In genomic region chr4:120216883-120217282, GRCm38 (mm10) we compare ENCODE assay signal across 26 mouse cellular contexts. TPM values are rescaled to one million over a fixed set of nuclear protein-coding genes. Genes with fewer than 3 reads are reported as not detected.
DNase-seq lines count a peak whose midpoint lies in the region; ATAC-seq lines count a peak whose summit lies in the region.
"Had no signal": no experiment of that assay in that cellular context is flagged by ENCODE, and none has a peak within 500 bp of the region (broad histone marks: within the 10 kb centered on the region; RNA-seq: fewer than 3 reads in every experiment).

No protein-coding gene starts in this region.

- H3K9me3 ChIP-seq in midbrain, embryonic 10.5 days (replicated peaks), result no peaks in the 10 kb centered on the region
- no peaks in the 10 kb centered on the region for H3K9me3 ChIP-seq in midbrain, embryonic 14.5 days (ENCODE audit: control insufficient read depth, low read length)
- H3K9me3 ChIP-seq: embryonic facial prominence, embryonic 10.5 days; embryonic facial prominence, embryonic 12.5 days; forebrain, embryonic 13.5 days had no signal

- H3K4me1 ChIP-seq in midbrain, embryonic 10.5 days, result peaks cover 16% of the 10 kb centered on the region
- H3K4me1 ChIP-seq in midbrain, embryonic 14.5 days (ENCODE audit: control insufficient read depth, insufficient read depth, low read length), result no peaks in the 10 kb centered on the region

- no peak for ATAC-seq in midbrain, embryonic 14.5 days (ENCODE audit: low FRiP score, low TSS enrichment)
- ATAC-seq in monocyte, adult 5-6 weeks (replicated peaks; ENCODE audit: insufficient number of reproducible peaks, low FRiP score, low TSS enrichment, poor library complexity, severe bottlenecking), result 0 out of 2 replicates have a peak, but pooled peaks have one; percentile 22
- ATAC-seq: activated CD4-positive, CD25-positive, alpha-beta regulatory T cell, adult 4 months; CD4-positive, CD25-positive, alpha-beta regulatory T cell, adult 4 months; Patski had no signal

- 0 out of 2 replicates have a peak overlapping the region, but pooled peaks have one; percentile 5 for H3K27ac ChIP-seq in midbrain, embryonic 10.5 days (replicated peaks)
- H3K27ac ChIP-seq in midbrain, embryonic 14.5 days (replicated peaks; ENCODE audit: low read depth, low read length), result no peak overlapping the region
- H3K27ac ChIP-seq: embryonic facial prominence, embryonic 10.5 days; embryonic facial prominence, embryonic 12.5 days; forebrain, embryonic 13.5 days had no signal

- no peak overlapping the region for H3K4me2 ChIP-seq in midbrain, embryonic 14.5 days (ENCODE audit: low read length)
- H3K4me2 ChIP-seq: embryonic facial prominence, embryonic 12.5 days had no signal

- no peak overlapping the region for H3K4me3 ChIP-seq in midbrain, embryonic 10.5 days
- H3K4me3 ChIP-seq in midbrain, embryonic 14.5 days (replicated peaks; ENCODE audit: low read depth, low read length), result no peak overlapping the region
- H3K4me3 ChIP-seq: embryonic facial prominence, embryonic 10.5 days; embryonic facial prominence, embryonic 12.5 days; forebrain, embryonic 13.5 days had no signal

- no peaks in the 10 kb centered on the region for H3K27me3 ChIP-seq in midbrain, embryonic 10.5 days (ENCODE audit: low read depth, poor library complexity, severe bottlenecking)
- no peaks in the 10 kb centered on the region for H3K27me3 ChIP-seq in midbrain, embryonic 14.5 days (ENCODE audit: control insufficient read depth, insufficient read depth, low read length)
- H3K27me3 ChIP-seq: embryonic facial prominence, embryonic 12.5 days; forebrain, embryonic 13.5 days; Patski had no signal

- no peaks in the 10 kb centered on the region for H3K36me3 ChIP-seq in midbrain, embryonic 10.5 days
- no peaks in the 10 kb centered on the region for H3K36me3 ChIP-seq in midbrain, embryonic 14.5 days (ENCODE audit: control insufficient read depth, insufficient read depth, low read length)
- H3K36me3 ChIP-seq: embryonic facial prominence, embryonic 10.5 days; embryonic facial prominence, embryonic 12.5 days; G1E had no signal

- H3K9ac ChIP-seq in midbrain, embryonic 14.5 days (replicated peaks; ENCODE audit: low read length), result no peak overlapping the region
- H3K9ac ChIP-seq: embryonic facial prominence, embryonic 12.5 days; forebrain, embryonic 13.5 days had no signal

- DNase-seq in midbrain, embryonic 10.5 days (ENCODE audit: low spot score), result no peak
- DNase-seq in midbrain, embryonic 14.5 days, result no peak
- DNase-seq in ES-CJ7 (ENCODE audit: low read depth, low spot score) (peak; percentile 77), R1 (ENCODE audit: low read depth, low spot score) (peak; percentile 83)
- DNase-seq in kidney, adult 8-10 months, result no peak
- no peak for DNase-seq in frontal cortex, adult 2 months (ENCODE audit: extremely low spot score in 1 of 2, low spot score in 1 of 2)
- DNase-seq in spleen, postnatal 14 days (ENCODE audit: low spot score in 2 of 2), result no peak
- DNase-seq: adrenal gland, adult 8-10 months; adrenal gland, postnatal 14 days; adrenal gland, postnatal 36 days; B cell, adult 2 months; cerebellum, adult 11-12 months; cerebellum, adult 2 months; cerebellum, adult 9-10 months; cerebellum, postnatal 10 days; cerebellum, postnatal 25 days had no signal

RNA-seq across cellular contexts. Expression of gene Edn2, which starts 55.9 kb away (rescaled TPM):
- polyA plus RNA-seq in midbrain, embryonic 10.5 days (2016; fragmentation: Nextera tagmentation; extraction: Ambion mirVana), result not detected in 2 replicates
- polyA plus RNA-seq in midbrain, embryonic 14.5 days (2014; fragmentation: Nextera tagmentation; extraction: Ambion mirVana), result 0.18 TPM in 1 of 2 replicates, not detected in the other
- total RNA-seq in monocyte, adult 5-6 weeks (2017), result not detected in 3 replicates
- 0.06 and 0.13 TPM in 2 replicates for polyA plus RNA-seq in frontal cortex, adult 2 months (2012; rRNA removed)
- total RNA-seq: adrenal gland, adult 8-10 months; adrenal gland, postnatal 14 days; adrenal gland, postnatal 36 days; CH12.LX; G1E had no signal
- polyA plus RNA-seq: activated CD4-positive, CD25-positive, alpha-beta regulatory T cell, adult 4 months; CD4-positive, CD25-positive, alpha-beta regulatory T cell, adult 4 months; embryonic facial prominence, embryonic 10.5 days; forebrain, embryonic 11.5 days; G1E; Patski had no signal

Comparison
In these comparisons a context has a peak if more than half of its experiments do, and no peak if none do; other contexts are left out.
1. DNase-seq: peak in ES-CJ7 (single experiment) and R1 (single experiment); none in midbrain, embryonic 10.5 days (single experiment), midbrain, embryonic 14.5 days (single experiment), kidney, adult 8-10 months (0 of 2), frontal cortex, adult 2 months (0 of 2) and spleen, postnatal 14 days (0 of 2).